Mouse (Mus musculus) hindbrain, embryonic 11.5 days (tissue): ENCODE measurements at regions not wholly inside any gene's neighbourhood (a gene's known extent, or its start where the extent isn't known, plus 50 kb on each side); places are given as distances from the start of the nearest gene placed in this dataset.

Experiments used
- ATAC-seq: fragments of 200-750 bp; cut with Nextera tagmentation; 2 replicates; pipeline ENCODE4 v1.8.0; 2017; ENCODE audit warnings: mild to moderate bottlenecking, moderate TSS enrichment, moderate library complexity; ENCODE audit not compliant: low FRiP score
- DNase-seq: peaks from one replicate; pipeline ENCODE4 v3.0.0-alpha.2; 2015; ENCODE audit warnings: low spot score
- H3K27ac ChIP-seq: fragments of 300-500 bp; sonication (generic); 2 replicates; pipeline ENCODE4 v1.5.1; 2014; ENCODE audit warnings: mild to moderate bottlenecking, low read depth, low read length
- H3K27me3 ChIP-seq: fragments of 300-500 bp; sonication (generic); 2 replicates; pipeline ENCODE4 v1.6.1; 2014; ENCODE audit warnings: mild to moderate bottlenecking, low read length, moderate library complexity, mixed read lengths; ENCODE audit not compliant: control insufficient read depth, insufficient read depth
- H3K36me3 ChIP-seq: fragments of 300-500 bp; sonication (generic); 2 replicates; pipeline ENCODE4 v1.6.1; 2014; ENCODE audit warnings: mild to moderate bottlenecking, low read length, moderate library complexity, mixed read lengths; ENCODE audit not compliant: control insufficient read depth, insufficient read depth
- H3K4me1 ChIP-seq: fragments of 300-500 bp; sonication (generic); replicated peaks from 2 replicates; pipeline ENCODE4 v1.6.1; 2014; ENCODE audit warnings: low read length, mixed read lengths; ENCODE audit not compliant: control insufficient read depth, insufficient read depth
- H3K4me2 ChIP-seq: fragments of 300-500 bp; sonication (generic); replicated peaks from 2 replicates; pipeline ENCODE4 v1.6.1; 2014; ENCODE audit warnings: mild to moderate bottlenecking, low read depth, low read length
- H3K4me3 ChIP-seq: fragments of 300-500 bp; sonication (generic); 2 replicates; pipeline ENCODE4 v1.5.1; 2014; ENCODE audit warnings: low read depth, low read length
- H3K9ac ChIP-seq: fragments of 300-500 bp; sonication (generic); 2 replicates; pipeline ENCODE4 v1.6.1; 2014; ENCODE audit warnings: low read depth, low read length
- H3K9me3 ChIP-seq: fragments of 300-500 bp; sonication (generic); 2 replicates; pipeline ENCODE4 v1.6.1; 2016; ENCODE audit warnings: low read length; ENCODE audit not compliant: control insufficient read depth
- WGBS: fragments of 180-500 bp; shearing (Covaris S2); extraction: QIAGEN DNeasy Blood & Tissue Kit; methylation state at CpG from one replicate; pipeline ENCODE4 v1.1.7; 2014; 5-methylcytosine and 5-hydroxymethylcytosine counted together

DNA sequence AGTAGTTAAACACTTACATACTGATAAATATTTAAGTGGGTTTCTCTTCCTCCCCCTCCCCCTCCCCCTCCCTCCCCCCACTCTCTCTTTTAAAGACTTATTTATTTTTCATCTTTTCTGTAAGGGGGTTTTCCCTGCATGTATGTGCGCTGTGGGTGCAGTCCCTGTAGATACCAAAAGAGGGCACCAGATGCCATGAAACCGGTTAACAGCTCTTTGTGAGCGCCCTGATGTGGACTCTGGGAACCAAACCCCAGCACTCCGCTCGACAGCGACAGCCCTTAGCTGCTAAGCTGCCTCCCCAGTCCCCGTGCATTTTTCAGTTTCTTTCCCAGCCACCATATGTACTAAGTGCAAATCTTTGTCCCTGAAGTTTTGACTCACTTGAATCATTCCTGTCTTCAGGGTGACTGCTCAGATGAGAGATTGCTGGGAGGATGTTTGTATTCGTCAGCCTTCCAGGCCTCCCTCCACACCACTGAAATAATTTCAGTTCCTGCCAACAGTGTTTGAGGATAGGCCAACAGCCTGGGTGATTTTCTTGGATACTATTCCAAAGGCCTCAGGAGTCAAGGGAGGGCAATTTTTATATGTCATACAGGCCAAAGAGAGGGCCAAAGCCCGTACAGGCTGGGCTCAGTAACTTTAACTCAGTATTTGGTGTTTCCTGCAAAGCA lies 309.3 kb downstream of the Prdm2 start:
- 81% methylated on average over 9 of the region's 9 CpGs for WGBS
- Histone ChIP-seq H3K4me2 (no peak overlapping the region), H3K4me3 (no peak overlapping the region), H3K27ac (no peak overlapping the region), H3K4me1 (no peaks in the 10 kb centered on the region), H3K27me3 (no peaks in the 10 kb centered on the region), H3K9me3 (no peaks in the 10 kb centered on the region), H3K9ac (no peak overlapping the region), H3K36me3 (no peaks in the 10 kb centered on the region)
- DNase-seq (peak; percentile 13), ATAC-seq (no peak)

GRCm38 (mm10) chr4:142900792-142901191 lies 312.0 kb downstream of the Prdm2 start:
- H3K9ac ChIP-seq, result no peak overlapping the region
- H3K9me3 ChIP-seq, result no peaks in the 10 kb centered on the region; the same call in 1 of the 2 replicates
- DNase-seq (no peak), ATAC-seq (no peak)
- WGBS, result 82% methylated on average over 6 of the region's 9 CpGs
- H3K27me3 ChIP-seq, result no peaks in the 10 kb centered on the region
- no peak overlapping the region for H3K4me3 ChIP-seq
- no peak overlapping the region for H3K4me2 ChIP-seq
- no peaks in the 10 kb centered on the region for H3K36me3 ChIP-seq
- H3K27ac ChIP-seq, result no peak overlapping the region
- H3K4me1 ChIP-seq, result no peaks in the 10 kb centered on the region

DNA sequence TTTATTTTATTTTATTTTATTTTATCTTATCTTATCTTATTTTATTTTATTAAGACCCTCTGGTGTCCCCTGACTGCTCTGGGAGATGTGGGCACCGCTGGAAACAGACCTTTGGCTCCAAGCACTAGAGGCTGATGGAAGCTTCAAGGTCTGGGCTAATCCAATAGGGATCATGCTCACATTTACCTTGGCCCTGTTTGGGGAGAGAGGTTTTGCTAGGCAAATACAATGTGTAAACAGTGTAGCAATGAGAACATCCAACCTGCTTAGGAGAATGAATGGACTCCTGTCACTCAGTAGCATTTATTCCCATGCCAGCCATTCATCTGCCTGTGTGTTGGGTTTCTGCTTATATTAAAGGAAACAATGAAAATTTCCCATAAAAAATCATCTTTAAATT lies 313.8 kb downstream of the Prdm2 start:
- no peak for DNase-seq
- no peaks in the 10 kb centered on the region; the same call in 1 of the 2 replicates for H3K9me3 ChIP-seq
- no peak overlapping the region for H3K9ac ChIP-seq
- H3K4me2 ChIP-seq, result no peak overlapping the region
- no peak overlapping the region for H3K4me3 ChIP-seq
- no peaks in the 10 kb centered on the region for H3K4me1 ChIP-seq
- no peak for ATAC-seq
- WGBS, result 80% methylated on average over 1 of the region's 1 CpGs
- H3K27me3 ChIP-seq, result no peaks in the 10 kb centered on the region
- H3K27ac ChIP-seq, result no peak overlapping the region
- H3K36me3 ChIP-seq, result no peaks in the 10 kb centered on the region

- WGBS, result 97% methylated on average over 1 of the region's 1 CpGs
- H3K9ac ChIP-seq, result no peak overlapping the region
- no peak overlapping the region for H3K4me2 ChIP-seq
- DNase-seq (no peak), ATAC-seq (no peak)
- H3K36me3 ChIP-seq, result no peaks in the 10 kb centered on the region
- H3K27ac ChIP-seq, result no peak overlapping the region
- no peaks in the 10 kb centered on the region for H3K27me3 ChIP-seq
- no peak overlapping the region for H3K4me3 ChIP-seq
- H3K9me3 ChIP-seq, result no peaks in the 10 kb centered on the region
- H3K4me1 ChIP-seq, result no peaks in the 10 kb centered on the region
These were observed 322.1 kb downstream of the Prdm2 start for GRCm38 (mm10) chr4:142890711-142891110.

DNA sequence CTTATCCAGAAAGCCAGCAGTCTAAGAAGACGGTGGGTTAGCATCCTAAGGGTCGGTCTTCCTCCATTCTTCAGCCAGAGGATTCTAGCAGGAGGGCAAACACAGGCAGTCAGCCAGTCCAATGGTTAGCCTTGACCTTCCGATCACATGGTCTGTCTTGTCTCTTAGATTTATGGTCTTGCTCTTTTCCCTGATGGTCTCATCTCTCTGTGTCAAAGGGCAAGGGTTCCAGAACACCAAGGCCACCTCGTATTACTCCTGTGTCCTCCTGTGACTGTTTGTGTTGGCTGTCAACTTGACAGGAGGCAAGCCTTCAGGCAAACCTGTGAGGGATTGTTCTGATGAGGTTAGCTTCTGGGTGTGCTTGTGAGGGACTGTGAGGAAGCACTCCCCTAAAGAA lies 323.9 kb downstream of the Prdm2 start:
- no peak overlapping the region for H3K4me3 ChIP-seq
- DNase-seq (no peak), ATAC-seq (no peak)
- 83% methylated on average over 4 of the region's 4 CpGs for WGBS
- H3K36me3 ChIP-seq, result no peaks in the 10 kb centered on the region
- no peak overlapping the region for H3K9ac ChIP-seq
- no peaks in the 10 kb centered on the region for H3K27me3 ChIP-seq
- no peak overlapping the region for H3K27ac ChIP-seq
- no peaks in the 10 kb centered on the region for H3K9me3 ChIP-seq
- no peak overlapping the region for H3K4me2 ChIP-seq
- H3K4me1 ChIP-seq, result no peaks in the 10 kb centered on the region

- no peaks in the 10 kb centered on the region for H3K4me1 ChIP-seq
- no peaks in the 10 kb centered on the region for H3K27me3 ChIP-seq
- no peak overlapping the region for H3K4me3 ChIP-seq
- no peak overlapping the region for H3K27ac ChIP-seq
- no peaks in the 10 kb centered on the region for H3K9me3 ChIP-seq
- 72% methylated on average over 6 of the region's 6 CpGs for WGBS
- no peak overlapping the region for H3K9ac ChIP-seq
- no peaks in the 10 kb centered on the region for H3K36me3 ChIP-seq
- ATAC-seq, result no peak
- DNase-seq, result no peak
- no peak overlapping the region for H3K4me2 ChIP-seq
These were observed 324.9 kb downstream of the Prdm2 start for GRCm38 (mm10) chr4:142887876-142888275.

DNA sequence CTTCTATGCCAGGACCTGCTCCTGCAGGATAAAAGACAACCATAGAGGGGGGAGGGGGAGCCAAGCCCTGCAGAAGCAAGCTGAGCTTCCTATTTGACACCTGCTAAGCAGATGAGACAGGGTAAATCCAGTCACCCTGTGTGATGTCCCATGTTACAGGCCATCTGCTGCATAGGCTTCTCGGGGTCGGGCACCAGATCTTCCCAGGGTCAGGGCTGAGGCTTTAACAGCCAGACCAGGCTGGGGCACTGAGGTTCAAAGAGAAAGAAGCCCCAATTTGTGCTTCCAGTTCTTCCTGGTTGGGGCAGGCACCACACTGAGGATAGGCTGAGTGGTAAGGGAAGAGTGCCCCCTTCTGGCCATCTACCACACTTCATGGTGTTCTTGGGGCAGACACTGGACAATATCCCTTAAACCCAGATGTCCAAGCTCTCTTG lies 332.5 kb downstream of the Prdm2 start:
- ATAC-seq, result peak; percentile 78
- 15% methylated on average over 2 of the region's 2 CpGs for WGBS
- no peak overlapping the region for H3K27ac ChIP-seq

GRCm38 (mm10) chr4:142876151-142876550 lies 336.6 kb downstream of the Prdm2 start:
- H3K27me3 ChIP-seq, result no peaks in the 10 kb centered on the region
- DNase-seq, result no peak
- no peaks in the 10 kb centered on the region for H3K36me3 ChIP-seq
- no peaks in the 10 kb centered on the region for H3K9me3 ChIP-seq
- no peak overlapping the region for H3K9ac ChIP-seq
- WGBS, result 91% methylated on average over 3 of the region's 3 CpGs
- H3K4me1 ChIP-seq, result no peaks in the 10 kb centered on the region
- ATAC-seq, result no peak
- no peak overlapping the region for H3K4me2 ChIP-seq
- no peak overlapping the region for H3K27ac ChIP-seq
- H3K4me3 ChIP-seq, result no peak overlapping the region

More for the DNA sequence above, 332.5 kb downstream of the Prdm2 start:
- Histone ChIP-seq H3K9me3 (no peaks in the 10 kb centered on the region), H3K4me1 (no peaks in the 10 kb centered on the region), H3K27me3 (no peaks in the 10 kb centered on the region), H3K9ac (no peak overlapping the region), H3K4me3 (no peak overlapping the region), H3K36me3 (no peaks in the 10 kb centered on the region), H3K4me2 (no peak overlapping the region)
- peak; percentile 85 for DNase-seq

GRCm38 (mm10) chr4:142875105-142875504 lies 337.7 kb downstream of the Prdm2 start:
- Histone ChIP-seq H3K4me1 (no peaks in the 10 kb centered on the region), H3K9me3 (no peaks in the 10 kb centered on the region), H3K27ac (no peak overlapping the region), H3K27me3 (no peaks in the 10 kb centered on the region), H3K4me2 (no peak overlapping the region), H3K36me3 (no peaks in the 10 kb centered on the region), H3K9ac (no peak overlapping the region), H3K4me3 (no peak overlapping the region)
- ATAC-seq (peak; percentile 38; the same call in 1 of the 2 replicates), DNase-seq (peak; percentile 9)
- 68% methylated on average over 5 of the region's 5 CpGs for WGBS
